Mouse (Mus musculus) midbrain, embryonic 16.5 days (tissue): Measurements from ENCODE around the gene C1qtnf9. TPM values are rescaled to one million over a fixed set of nuclear protein-coding genes. Genes with fewer than 3 reads are reported as not detected.
A peak's percentile ranks its signal among the peaks of the same experiment; 100 is the strongest.

Experiments
- ATAC-seq: fragments of 200-750 bp; cut with Nextera tagmentation; 2 replicates; pipeline ENCODE4 v1.8.0; 2017; ENCODE audit warnings: moderate TSS enrichment
- H3K27ac ChIP-seq: fragments of 300-500 bp; sonication (generic); 2 replicates; pipeline ENCODE4 v1.5.1; 2014; ENCODE audit warnings: mild to moderate bottlenecking, low read length, mixed read lengths
- H3K27me3 ChIP-seq: fragments of 300-500 bp; sonication (generic); 2 replicates; pipeline ENCODE4 v1.6.1; 2014; ENCODE audit warnings: low read depth, low read length, mixed read lengths; ENCODE audit not compliant: control insufficient read depth, insufficient read depth
- H3K36me3 ChIP-seq: fragments of 300-500 bp; sonication (generic); 2 replicates; pipeline ENCODE4 v1.6.1; 2014; ENCODE audit warnings: mild to moderate bottlenecking, low read length, moderate library complexity, mixed read lengths; ENCODE audit not compliant: control insufficient read depth, insufficient read depth
- H3K4me1 ChIP-seq: fragments of 300-500 bp; sonication (generic); 2 replicates; pipeline ENCODE4 v1.6.1; 2014; ENCODE audit warnings: mild to moderate bottlenecking, low read length, mixed read lengths; ENCODE audit not compliant: control insufficient read depth, insufficient read depth
- H3K4me2 ChIP-seq: fragments of 300-500 bp; sonication (generic); 2 replicates; pipeline ENCODE4 v1.6.1; 2014; ENCODE audit warnings: mild to moderate bottlenecking, low read length, mixed read lengths
- H3K4me3 ChIP-seq: fragments of 300-500 bp; sonication (generic); 2 replicates; pipeline ENCODE4 v1.5.1; 2014; ENCODE audit warnings: low read depth, mild to moderate bottlenecking, low read length, moderate library complexity, mixed read lengths
- H3K9ac ChIP-seq: fragments of 300-500 bp; sonication (generic); 2 replicates; pipeline ENCODE4 v1.6.1; 2014; ENCODE audit warnings: low read depth, low read length, mixed read lengths
- H3K9me3 ChIP-seq: fragments of 300-500 bp; sonication (generic); replicated peaks from 2 replicates; pipeline ENCODE4 v1.6.1; 2014; ENCODE audit warnings: mild to moderate bottlenecking, low read length, mixed read lengths; ENCODE audit not compliant: control insufficient read depth, poor library complexity, severe bottlenecking
- WGBS: fragments of 180-500 bp; shearing (Covaris S2); extraction: QIAGEN DNeasy Blood & Tissue Kit; methylation state at CpG from one replicate; pipeline ENCODE4 v1.1.7; 2014; 5-methylcytosine and 5-hydroxymethylcytosine counted together
- polyA plus RNA-seq: library from polyadenylated mRNA; unstranded; fragments of >200 nt; fragmentation: Nextera tagmentation; extraction: Ambion mirVana; gene quantifications from 2 replicates; pipeline ENCODE4 v1.2.1, GENCODE M21; 2015

The C1qtnf9 gene
- polyA plus RNA-seq, 1 experiment from 2014 or later = not detected

DNA sequence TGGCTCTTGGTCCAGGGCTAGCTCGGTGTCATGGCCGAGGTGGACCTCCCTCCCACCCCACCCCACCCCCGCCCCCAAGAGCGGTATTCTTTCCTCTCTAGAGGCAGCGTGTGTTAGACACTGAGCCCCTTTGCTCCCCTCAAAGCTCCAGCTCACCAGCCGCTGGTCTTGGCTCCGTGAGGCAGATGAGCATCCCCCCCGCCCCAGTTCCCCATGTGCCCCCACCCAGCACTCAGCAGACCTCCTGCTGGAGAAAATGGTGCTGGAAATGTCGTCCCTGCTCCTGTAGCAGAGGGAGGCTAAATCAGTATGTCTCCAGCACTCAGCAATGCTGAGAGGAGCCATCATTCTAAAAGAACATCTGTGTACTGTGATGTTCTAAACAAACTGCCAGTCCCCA lies 24.3 kb upstream of the C1qtnf9 start:
- Histone ChIP-seq H3K9me3 (no peaks in the 10 kb centered on the region), H3K4me1 (peaks cover 12% of the 10 kb centered on the region), H3K36me3 (no peaks in the 10 kb centered on the region), H3K4me2 (no peak overlapping the region), H3K27me3 (no peaks in the 10 kb centered on the region), H3K9ac (no peak overlapping the region), H3K27ac (no peak overlapping the region), H3K4me3 (no peak overlapping the region)
- WGBS = 74% methylated on average over 9 of the region's 9 CpGs
- no peak for ATAC-seq

DNA sequence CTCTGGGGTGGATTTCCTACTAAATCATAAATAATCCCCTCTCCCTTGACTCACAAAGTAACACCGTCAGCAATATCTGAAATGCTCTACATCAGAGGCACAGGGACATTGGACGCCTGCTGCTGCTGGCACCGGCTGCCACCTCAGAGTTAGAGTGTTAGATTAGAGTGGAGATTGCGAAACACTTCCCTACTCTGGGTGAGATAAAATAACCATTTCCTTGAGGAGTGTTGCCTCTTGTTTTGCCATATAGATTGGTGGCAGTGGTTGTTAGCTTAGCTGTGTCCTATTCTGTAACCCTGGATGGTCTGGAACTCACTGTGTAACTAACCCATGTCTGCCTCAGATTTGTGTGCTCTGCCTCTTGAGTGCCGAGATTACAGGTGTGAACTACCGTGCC lies 22.7 kb upstream of the C1qtnf9 start:
- 87% methylated on average over 6 of the region's 6 CpGs for WGBS
- Histone ChIP-seq H3K27me3 (no peaks in the 10 kb centered on the region), H3K36me3 (no peaks in the 10 kb centered on the region), H3K4me3 (no peak overlapping the region), H3K27ac (no peak overlapping the region), H3K9ac (no peak overlapping the region), H3K4me1 (peaks cover 8% of the 10 kb centered on the region), H3K4me2 (no peak overlapping the region), H3K9me3 (no peaks in the 10 kb centered on the region)
- ATAC-seq = no peak

DNA sequence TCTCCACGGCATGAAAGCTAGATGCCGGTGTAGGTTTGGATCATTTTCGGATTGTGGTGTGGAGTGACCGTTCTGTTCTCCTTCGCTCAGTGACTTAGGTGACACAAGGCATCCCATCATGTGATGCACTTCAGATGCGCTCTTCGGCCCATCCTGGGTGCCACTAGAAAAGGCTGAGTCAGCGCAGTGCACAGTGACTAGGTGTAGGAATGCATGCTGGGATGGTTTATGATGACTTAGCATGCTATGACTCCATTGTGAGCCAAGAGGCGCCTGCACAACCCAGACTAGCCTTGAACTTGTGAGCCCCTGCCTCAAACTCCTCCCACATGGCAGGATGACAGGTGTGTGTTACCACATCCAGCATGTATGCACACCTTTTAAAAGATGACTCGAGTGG lies 21.8 kb upstream of the C1qtnf9 start:
- Histone ChIP-seq H3K27me3 (no peaks in the 10 kb centered on the region), H3K4me3 (no peak overlapping the region), H3K36me3 (no peaks in the 10 kb centered on the region), H3K4me2 (no peak overlapping the region), H3K4me1 (no peaks in the 10 kb centered on the region; the same call in 1 of the 2 replicates), H3K9me3 (no peaks in the 10 kb centered on the region), H3K9ac (no peak overlapping the region), H3K27ac (no peak overlapping the region)
- 96% methylated on average over 10 of the region's 10 CpGs for WGBS
- no peak for ATAC-seq

DNA sequence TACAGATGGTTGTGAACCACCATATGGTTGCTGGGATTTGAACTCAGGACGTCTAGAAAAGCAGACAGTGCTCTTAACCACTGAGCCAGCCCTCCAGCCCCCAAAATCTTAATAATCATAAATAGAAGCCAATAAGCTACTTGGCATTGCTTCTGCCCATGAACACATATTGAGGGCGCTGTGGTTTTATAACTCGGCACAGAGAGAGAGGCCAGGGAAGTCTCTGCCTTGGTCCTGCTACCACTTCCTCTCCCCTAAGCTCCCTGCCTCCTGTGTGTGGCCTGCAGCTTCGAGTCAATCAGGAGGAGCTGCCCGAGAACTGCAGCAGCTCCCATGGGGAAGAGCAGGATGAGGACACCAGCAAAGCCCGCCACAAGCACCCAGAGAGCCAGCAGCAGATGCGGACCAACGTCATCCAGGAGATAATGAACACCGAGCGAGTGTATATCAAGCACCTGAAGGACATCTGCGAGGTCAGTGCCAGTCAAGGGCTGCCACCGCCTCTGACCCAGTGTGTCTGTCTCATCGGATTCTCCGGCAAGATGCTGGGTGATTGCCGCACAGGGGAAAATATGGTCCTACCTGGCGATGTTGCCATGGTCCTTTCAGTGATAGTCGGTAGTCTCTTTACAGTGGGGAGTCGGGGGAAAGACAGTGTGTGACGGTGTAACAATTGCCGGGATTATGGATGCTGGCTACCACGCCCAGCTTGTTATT lies 20.6 kb upstream of the C1qtnf9 start:
- Histone ChIP-seq H3K27ac (no peak overlapping the region), H3K4me3 (no peak overlapping the region), H3K9me3 (no peaks in the 10 kb centered on the region), H3K27me3 (no peaks in the 10 kb centered on the region), H3K9ac (no peak overlapping the region), H3K4me2 (no peak overlapping the region), H3K4me1 (no peaks in the 10 kb centered on the region), H3K36me3 (no peaks in the 10 kb centered on the region)
- WGBS = 93% methylated on average over 21 of the region's 21 CpGs
- no peak for ATAC-seq

DNA sequence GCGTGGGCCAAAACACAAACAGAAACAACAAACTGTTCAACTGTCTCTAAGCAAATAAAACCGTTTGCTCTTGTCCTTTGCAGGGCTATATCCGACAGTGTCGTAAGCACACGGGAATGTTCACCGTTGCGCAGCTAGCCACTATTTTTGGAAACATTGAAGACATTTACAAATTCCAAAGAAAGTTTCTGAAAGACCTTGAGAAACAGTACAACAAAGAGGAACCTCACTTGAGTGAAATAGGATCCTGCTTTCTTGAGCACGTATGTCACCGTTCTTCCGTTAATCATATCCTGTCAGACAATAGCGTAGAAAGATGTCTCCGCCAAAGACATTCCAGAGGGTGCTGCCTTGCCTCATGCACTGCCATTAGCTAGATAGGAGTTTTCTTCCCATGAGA lies 18.1 kb upstream of the C1qtnf9 start:
- 93% methylated on average over 12 of the region's 12 CpGs for WGBS
- Histone ChIP-seq H3K4me2 (no peak overlapping the region), H3K4me3 (no peak overlapping the region), H3K4me1 (no peaks in the 10 kb centered on the region), H3K9ac (no peak overlapping the region), H3K27me3 (no peaks in the 10 kb centered on the region), H3K27ac (no peak overlapping the region), H3K36me3 (no peaks in the 10 kb centered on the region), H3K9me3 (no peaks in the 10 kb centered on the region)
- no peak for ATAC-seq

DNA sequence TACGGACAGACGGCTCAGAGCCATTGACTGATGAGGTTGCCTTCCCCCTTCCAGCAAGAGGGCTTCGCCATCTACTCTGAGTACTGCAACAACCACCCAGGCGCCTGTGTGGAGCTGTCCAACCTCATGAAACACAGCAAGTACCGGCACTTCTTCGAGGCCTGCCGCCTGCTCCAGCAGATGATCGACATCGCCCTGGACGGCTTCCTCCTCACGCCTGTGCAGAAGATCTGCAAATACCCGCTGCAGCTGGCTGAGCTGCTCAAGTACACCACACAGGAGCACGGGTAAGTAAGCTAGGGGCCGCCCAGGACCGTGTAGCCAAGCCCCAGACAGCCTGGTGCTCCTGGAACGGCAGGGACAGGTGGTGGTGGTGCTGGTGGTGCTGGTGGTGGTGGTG lies 16.4 kb upstream of the C1qtnf9 start:
- Histone ChIP-seq H3K27ac (no peak overlapping the region), H3K4me1 (no peaks in the 10 kb centered on the region), H3K27me3 (no peaks in the 10 kb centered on the region), H3K9me3 (no peaks in the 10 kb centered on the region), H3K4me3 (no peak overlapping the region), H3K4me2 (no peak overlapping the region), H3K9ac (no peak overlapping the region), H3K36me3 (no peaks in the 10 kb centered on the region)
- WGBS = 95% methylated on average over 16 of the region's 16 CpGs
- no peak for ATAC-seq

DNA sequence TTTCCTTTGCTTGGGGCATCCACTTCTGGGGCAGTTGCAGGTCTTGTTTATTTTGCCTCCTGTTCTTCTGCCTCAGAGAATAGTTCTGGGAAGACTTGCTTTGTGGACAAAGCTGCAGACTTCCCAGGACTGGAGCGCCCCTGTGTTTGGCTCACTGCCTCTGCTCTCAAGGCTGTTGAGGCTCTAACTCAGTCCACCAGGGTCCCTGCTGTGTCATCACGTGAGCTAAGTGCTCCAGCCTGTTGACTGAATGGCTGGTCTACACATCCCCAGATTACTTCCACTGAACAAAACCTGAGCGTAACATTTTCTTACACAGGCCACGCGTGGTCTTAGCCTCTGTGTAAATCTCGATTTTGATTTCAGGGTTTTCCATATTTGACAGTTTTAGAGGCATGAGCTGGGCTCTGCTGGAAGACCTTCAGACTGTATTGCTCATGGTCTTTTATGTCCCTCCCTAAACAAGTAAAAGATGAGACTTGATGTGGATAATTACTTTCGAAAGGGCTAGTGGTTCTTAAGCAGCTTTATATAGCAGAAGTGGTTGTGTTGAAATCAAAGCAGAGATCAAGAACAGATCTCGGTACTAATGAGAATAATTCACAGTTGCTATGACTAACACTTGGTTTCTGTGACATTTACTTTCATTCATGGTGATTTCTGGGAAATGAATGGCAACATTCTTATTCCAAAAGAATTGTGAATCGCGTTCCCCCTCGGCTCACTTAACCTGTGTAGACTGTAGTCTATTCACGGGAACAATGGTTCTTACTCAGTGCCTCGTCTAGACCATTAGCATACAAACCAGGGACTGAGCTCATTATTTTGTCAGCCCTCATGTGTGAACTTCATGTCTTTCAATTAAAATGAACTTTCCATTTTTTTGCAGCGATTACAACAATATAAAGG lies 14.8 kb upstream of the C1qtnf9 start:
- no peaks in the 10 kb centered on the region for H3K27me3 ChIP-seq
- H3K27ac ChIP-seq = no peak overlapping the region
- H3K9ac ChIP-seq = no peak overlapping the region
- 49% methylated on average over 14 of the region's 14 CpGs for WGBS
- no peaks in the 10 kb centered on the region for H3K9me3 ChIP-seq
- H3K4me3 ChIP-seq = no peak overlapping the region
- H3K4me1 ChIP-seq = no peaks in the 10 kb centered on the region
- H3K4me2 ChIP-seq = no peak overlapping the region
- no peaks in the 10 kb centered on the region for H3K36me3 ChIP-seq
- ATAC-seq = peak; percentile 59

DNA sequence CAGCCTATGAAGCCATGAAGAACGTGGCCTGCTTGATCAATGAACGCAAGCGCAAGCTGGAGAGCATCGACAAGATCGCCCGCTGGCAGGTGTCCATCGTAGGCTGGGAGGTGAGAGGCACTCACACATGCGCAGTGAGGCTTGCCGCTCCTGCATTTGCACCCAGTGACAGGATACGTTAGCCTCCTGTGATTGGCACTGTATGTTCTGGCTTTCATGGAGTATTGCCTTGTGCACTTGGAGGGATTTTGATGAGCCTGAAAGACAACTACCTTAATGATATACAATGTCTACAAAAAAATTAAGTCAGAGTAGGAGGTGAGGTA lies 14.2 kb upstream of the C1qtnf9 start:
- 66% methylated on average over 10 of the region's 10 CpGs for WGBS
- Histone ChIP-seq H3K9ac (no peak overlapping the region), H3K4me3 (no peak overlapping the region), H3K27ac (no peak overlapping the region), H3K4me2 (no peak overlapping the region), H3K36me3 (no peaks in the 10 kb centered on the region), H3K4me1 (no peaks in the 10 kb centered on the region), H3K27me3 (no peaks in the 10 kb centered on the region), H3K9me3 (no peaks in the 10 kb centered on the region)
- peak; percentile 46; the same call in 1 of the 2 replicates for ATAC-seq

DNA sequence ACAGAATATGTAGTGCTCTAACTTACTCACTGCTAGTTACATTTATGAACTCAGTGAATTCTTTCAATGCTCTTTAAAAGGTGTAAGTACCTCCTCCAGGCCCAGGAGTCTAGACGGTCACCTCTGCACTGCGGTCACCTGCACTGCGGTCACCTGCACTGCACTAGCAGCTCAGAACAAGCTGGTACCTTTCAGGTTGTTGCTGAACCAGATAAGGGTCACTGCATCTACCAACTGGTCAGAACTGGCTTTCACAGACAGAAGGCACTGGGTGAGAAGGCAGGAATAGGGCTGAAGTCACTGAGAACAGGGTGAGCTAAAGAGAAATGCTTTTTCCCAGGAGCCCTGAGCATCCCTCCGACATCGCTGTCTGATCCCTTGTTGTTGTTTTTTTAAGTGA lies 13.3 kb upstream of the C1qtnf9 start:
- no peaks in the 10 kb centered on the region for H3K27me3 ChIP-seq
- H3K27ac ChIP-seq = no peak overlapping the region
- no peaks in the 10 kb centered on the region for H3K4me1 ChIP-seq
- no peak overlapping the region for H3K4me3 ChIP-seq
- no peak overlapping the region for H3K9ac ChIP-seq
- no peak overlapping the region for H3K4me2 ChIP-seq
- no peak for ATAC-seq
- 95% methylated on average over 5 of the region's 5 CpGs for WGBS
- no peaks in the 10 kb centered on the region for H3K9me3 ChIP-seq
- H3K36me3 ChIP-seq = no peaks in the 10 kb centered on the region
